Mouse (Mus musculus) spleen, adult 2 months (tissue): ENCODE results near the gene Hibadh. TPM values are rescaled to one million over a fixed set of nuclear protein-coding genes. Genes with fewer than 3 reads are reported as not detected.
A peak's percentile ranks its signal among the peaks of the same experiment; 100 is the strongest.

ENCODE experiments used
- DNase-seq, 2 experiments: peaks; one replicate each; pipeline versions ENCODE4 v3.0.0 to v3.0.0-alpha.2; 2012 to 2021; ENCODE audit warnings: low spot score in 2 of 2, low read depth in 1 of 2
- H3K27ac ChIP-seq: fragments of 200-500 bp; 2 replicates; pipeline ENCODE4 v1.5.1; 2012; ENCODE audit warnings: low read length, inconsistent platforms; ENCODE audit not compliant: insufficient read depth
- H3K27me3 ChIP-seq: fragments of 200-500 bp; 2 replicates; pipeline ENCODE4 v1.6.1; 2012; ENCODE audit warnings: mild to moderate bottlenecking, moderate library complexity, low read length, inconsistent platforms; ENCODE audit not compliant: control insufficient read depth, insufficient read depth
- H3K36me3 ChIP-seq: fragments of 200-500 bp; 2 replicates; pipeline ENCODE4 v1.6.1; 2012; ENCODE audit warnings: mild to moderate bottlenecking, low read length, inconsistent platforms; ENCODE audit not compliant: control insufficient read depth, insufficient read depth
- H3K4me1 ChIP-seq: fragments of 200-500 bp; 2 replicates; pipeline ENCODE4 v1.6.1; 2011; ENCODE audit warnings: inconsistent platforms; ENCODE audit not compliant: control insufficient read depth, insufficient read depth, insufficient read length
- H3K4me3 ChIP-seq: fragments of 200-500 bp; 2 replicates; pipeline ENCODE4 v1.5.1; 2011; ENCODE audit warnings: mild to moderate bottlenecking, inconsistent platforms; ENCODE audit not compliant: insufficient read depth, insufficient read length; ENCODE audit errors: extremely low read depth
- CTCF ChIP-seq: fragments of 200-500 bp; IDR thresholded peaks from 2 replicates; pipeline ENCODE4 v1.5.1; 2011; ENCODE audit warnings: mild to moderate bottlenecking, inconsistent platforms; ENCODE audit not compliant: insufficient read depth, insufficient read length, insufficient replicate concordance; ENCODE audit errors: extremely low read depth
- POLR2A ChIP-seq: fragments of 200-500 bp; IDR thresholded peaks from 2 replicates; pipeline ENCODE4 v1.6.1; 2011; ENCODE audit warnings: low read depth, low read length, inconsistent platforms
- WGBS: fragments of 180-500 bp; shearing (Covaris S2); methylation state at CpG from one replicate; pipeline ENCODE4 v1.1.7; 2018; 5-methylcytosine and 5-hydroxymethylcytosine counted together
- polyA plus RNA-seq: library from polyadenylated mRNA; depleted of rRNA; stranded (reverse); fragments of >200 nt; gene quantifications from 2 replicates; pipeline ENCODE4 v1.2.3, GENCODE M21; 2012

The Hibadh gene
- polyA plus RNA-seq, 1 experiment: 13.3 TPM

DNA sequence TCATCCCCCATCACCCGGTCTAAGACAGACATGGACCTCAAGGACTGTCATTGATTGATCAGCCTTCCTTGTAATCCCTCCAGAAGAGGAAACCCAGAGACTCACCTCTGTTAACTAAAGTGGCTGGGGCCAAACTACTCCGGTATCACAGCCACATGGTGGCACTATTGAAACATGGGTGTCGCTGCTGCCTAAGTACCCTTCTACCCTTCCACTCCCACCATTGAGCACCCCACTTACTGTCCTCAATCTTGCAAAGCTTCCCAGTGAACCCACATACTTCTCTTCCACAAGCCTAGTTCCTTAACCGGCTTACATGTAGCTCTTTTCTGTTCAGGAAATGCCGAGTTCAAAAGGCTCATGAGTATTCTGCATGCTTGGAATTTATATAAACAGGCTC lies 22.8 kb upstream of the Hibadh start:
- Histone ChIP-seq H3K36me3 (no peaks in the 10 kb centered on the region), H3K4me3 (no peak overlapping the region), H3K27ac (no peak overlapping the region), H3K27me3 (no peaks in the 10 kb centered on the region), H3K4me1 (no peaks in the 10 kb centered on the region)
- TF ChIP-seq CTCF (peak; percentile 49; the same call in 1 of the 2 replicates), POLR2A (no peak)
- DNase-seq: peak in 1 of 2 experiments; percentile 21
- WGBS: 39% methylated on average over 5 of the region's 5 CpGs

DNA sequence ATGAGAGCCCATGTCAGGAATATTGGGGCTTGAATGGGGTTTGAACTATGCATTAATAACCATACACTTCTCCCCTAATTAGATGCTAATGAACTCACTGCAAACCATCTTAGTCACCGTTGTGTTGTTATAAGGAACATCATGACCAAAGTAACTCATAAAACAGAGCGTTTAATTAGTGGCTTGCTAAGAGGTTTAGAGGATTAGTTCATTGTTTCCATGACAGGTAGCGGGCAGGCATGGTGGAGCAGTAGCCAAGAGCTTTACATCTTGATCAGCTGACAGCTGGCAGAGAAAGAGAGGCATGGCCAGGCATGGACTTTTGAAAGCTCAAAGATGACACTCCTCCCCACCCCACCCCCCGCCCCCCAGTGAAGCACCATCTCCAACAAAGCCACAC lies 15.1 kb upstream of the Hibadh start:
- no peak overlapping the region for H3K4me3 ChIP-seq
- WGBS: 90% methylated on average over 4 of the region's 4 CpGs
- H3K27me3 ChIP-seq: no peaks in the 10 kb centered on the region
- DNase-seq: no peak
- no peaks in the 10 kb centered on the region for H3K4me1 ChIP-seq
- H3K27ac ChIP-seq: no peak overlapping the region
- H3K36me3 ChIP-seq: no peaks in the 10 kb centered on the region
- TF ChIP-seq POLR2A: no peak

DNA sequence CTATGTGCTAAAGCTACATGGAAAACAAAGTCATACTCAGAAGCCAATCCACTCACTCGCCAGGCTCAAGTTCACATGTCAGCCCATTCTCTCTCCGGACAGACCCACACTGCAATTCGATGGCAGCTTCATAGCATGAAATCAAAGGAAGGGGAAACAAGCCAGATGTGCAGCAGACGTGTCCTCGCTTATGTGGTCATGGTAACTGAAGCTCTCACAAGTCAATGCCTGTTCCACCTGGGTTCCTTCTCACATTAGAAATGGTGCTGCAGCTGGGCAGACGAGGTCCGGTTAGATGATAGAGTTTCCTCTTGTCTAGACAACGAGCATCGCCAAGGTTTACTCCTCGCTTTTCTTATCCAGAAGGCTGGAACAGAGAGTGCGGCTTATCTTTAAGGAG lies 8.6 kb upstream of the Hibadh start:
- 37% methylated on average over 11 of the region's 11 CpGs for WGBS
- no peak overlapping the region for H3K27ac ChIP-seq
- no peak for TF ChIP-seq CTCF
- TF ChIP-seq POLR2A: no peak
- no peak overlapping the region; the same call in 1 of the 2 replicates for H3K4me3 ChIP-seq
- H3K27me3 ChIP-seq: no peaks in the 10 kb centered on the region
- H3K4me1 ChIP-seq: no peaks in the 10 kb centered on the region; the same call in 1 of the 2 replicates
- no peak for DNase-seq
- no peaks in the 10 kb centered on the region for H3K36me3 ChIP-seq

DNA sequence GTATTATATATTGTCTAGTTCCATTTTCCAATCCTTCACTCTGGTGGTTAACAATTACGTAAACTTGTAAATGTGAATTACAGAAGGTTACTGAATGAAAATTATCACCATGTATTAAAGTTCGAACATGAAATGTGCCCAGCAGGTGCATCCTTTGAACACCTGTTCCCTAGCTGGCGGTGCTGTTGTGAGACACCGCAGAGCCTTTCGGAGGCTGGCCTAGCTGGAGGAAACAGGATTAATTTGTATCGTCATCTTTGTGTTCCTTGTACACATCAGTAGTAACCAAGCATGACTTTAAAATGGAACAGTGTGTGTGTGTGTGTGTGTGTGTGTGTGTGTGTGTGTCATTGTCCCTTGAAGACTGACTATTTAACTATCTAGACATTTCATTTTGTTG lies 7.8 kb upstream of the Hibadh start:
- TF ChIP-seq CTCF: no peak
- TF ChIP-seq POLR2A: no peak
- Histone ChIP-seq H3K27ac (no peak overlapping the region), H3K36me3 (no peaks in the 10 kb centered on the region), H3K4me3 (no peak overlapping the region), H3K4me1 (no peaks in the 10 kb centered on the region; the same call in 1 of the 2 replicates), H3K27me3 (no peaks in the 10 kb centered on the region)
- 53% methylated on average over 6 of the region's 6 CpGs for WGBS
- no peak for DNase-seq

DNA sequence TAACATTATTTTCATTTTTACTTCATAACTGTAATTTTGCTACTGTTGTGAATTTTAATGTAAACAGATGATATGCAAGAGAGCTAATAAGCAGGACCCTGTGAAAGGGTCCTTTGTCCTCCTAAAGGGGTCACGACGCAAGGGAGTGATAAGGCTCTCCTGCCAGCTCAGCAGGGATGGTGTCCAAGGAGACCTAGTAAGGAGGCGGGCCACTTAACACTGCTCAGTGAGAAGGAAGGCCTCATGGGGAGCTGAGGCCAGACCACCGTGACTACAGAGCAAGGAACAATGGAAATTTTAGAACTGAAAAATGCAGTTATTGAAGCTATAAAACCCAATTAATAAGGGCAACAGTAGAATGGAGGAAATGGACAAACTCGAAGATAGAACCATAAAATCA lies 5.7 kb upstream of the Hibadh start:
- TF ChIP-seq POLR2A (no peak), CTCF (no peak)
- DNase-seq: no peak
- H3K36me3 ChIP-seq: no peaks in the 10 kb centered on the region
- H3K27me3 ChIP-seq: no peaks in the 10 kb centered on the region
- H3K4me1 ChIP-seq: no peaks in the 10 kb centered on the region; the same call in 1 of the 2 replicates
- WGBS: 54% methylated on average over 5 of the region's 5 CpGs
- no peak overlapping the region for H3K27ac ChIP-seq
- H3K4me3 ChIP-seq: no peak overlapping the region

DNA sequence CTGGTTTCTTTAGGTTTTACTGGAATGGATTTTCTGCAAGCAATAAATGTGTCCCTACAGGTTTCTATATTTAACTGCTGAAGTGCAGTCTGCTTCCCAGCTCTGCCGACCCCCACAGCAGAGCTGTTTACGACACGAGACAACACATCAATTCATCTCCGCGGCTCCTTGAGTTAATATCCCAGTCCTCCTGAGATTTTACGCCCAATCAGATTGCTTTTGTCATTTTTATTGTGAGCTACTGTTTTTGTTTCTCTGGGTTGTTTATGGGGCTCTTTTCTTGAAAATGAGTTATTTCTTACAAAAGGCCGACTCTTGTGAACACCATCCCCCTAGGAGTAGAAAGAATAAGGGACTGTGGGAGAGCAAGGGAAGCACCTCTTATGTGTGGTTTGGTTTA lies 2.0 kb upstream of the Hibadh start:
- Histone ChIP-seq H3K27ac (no peak overlapping the region), H3K4me1 (peaks cover 2% of the 10 kb centered on the region; the same call in 1 of the 2 replicates), H3K27me3 (no peaks in the 10 kb centered on the region), H3K4me3 (no peak overlapping the region), H3K36me3 (no peaks in the 10 kb centered on the region)
- DNase-seq: no peak
- TF ChIP-seq POLR2A (no peak), CTCF (no peak)
- 89% methylated on average over 7 of the region's 7 CpGs for WGBS

DNA sequence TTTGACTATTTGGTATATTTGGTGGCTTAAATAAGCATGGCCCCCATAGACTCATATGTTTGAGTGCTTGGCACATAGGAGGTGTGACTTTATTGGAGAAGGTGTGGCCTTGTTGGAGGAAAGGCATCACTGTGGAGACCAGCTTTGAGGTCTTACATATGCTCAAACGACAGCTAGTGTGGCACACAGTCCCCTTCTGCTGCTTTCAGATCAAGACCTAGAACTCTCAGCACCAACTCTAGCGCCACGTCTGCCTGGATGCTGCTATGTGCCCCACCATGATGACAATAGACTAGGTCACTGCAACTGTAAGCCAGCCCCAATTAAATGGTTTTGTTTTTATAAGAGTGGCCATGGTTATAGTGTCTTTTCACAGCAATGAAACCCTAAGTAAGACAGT lies 887 bp upstream of the Hibadh start:
- Histone ChIP-seq H3K36me3 (no peaks in the 10 kb centered on the region; the same call in 1 of the 2 replicates), H3K4me1 (peaks cover 2% of the 10 kb centered on the region; the same call in 1 of the 2 replicates), H3K27me3 (no peaks in the 10 kb centered on the region), H3K4me3 (no peak overlapping the region), H3K27ac (peak overlapping the region; percentile 24; the same call in 1 of the 2 replicates)
- 59% methylated on average over 3 of the region's 3 CpGs for WGBS
- no peak for TF ChIP-seq CTCF
- no peak for TF ChIP-seq POLR2A
- DNase-seq: no peak
